ENCODE assay signal across 12 mouse cellular contexts in genomic region chr12:106107272-106107671, GRCm38 (mm10).
"Had no signal": no experiment of that assay in that cellular context is flagged by ENCODE, and none has a peak within 500 bp of the region (broad histone marks: within the 10 kb centered on the region; RNA-seq: fewer than 3 reads in every experiment).

No protein-coding gene starts in this region.

- H3K27me3 ChIP-seq: limb, embryonic 12.5 days; liver, embryonic 13.5 days; lung, embryonic 15.5 days had no signal

- ATAC-seq: liver, postnatal 0 days; midbrain, embryonic 16.5 days had no signal

- H3K4me1 ChIP-seq: liver, embryonic 13.5 days; lung, embryonic 15.5 days had no signal

- H3K9me3 ChIP-seq: limb, embryonic 12.5 days; liver, embryonic 13.5 days; lung, embryonic 15.5 days had no signal

- DNase-seq: kidney, adult 8-10 months; kidney, postnatal 25 days; liver; liver, embryonic 13.5 days; liver, postnatal 0 days; lung, postnatal 14 days; thymus, postnatal 4 days had no signal

- H3K9ac ChIP-seq: limb, embryonic 12.5 days; liver, embryonic 13.5 days; liver, postnatal 0 days; lung, embryonic 15.5 days had no signal

- H3K4me2 ChIP-seq: limb, embryonic 12.5 days; liver, embryonic 13.5 days; lung, embryonic 15.5 days had no signal

- H3K4me3 ChIP-seq: limb, embryonic 12.5 days; liver, embryonic 13.5 days; lung, embryonic 15.5 days had no signal

- H3K27ac ChIP-seq: limb, embryonic 12.5 days; liver, embryonic 13.5 days; lung, embryonic 15.5 days; macrophage; stomach, postnatal 0 days had no signal

- H3K36me3 ChIP-seq: limb, embryonic 12.5 days; liver, embryonic 13.5 days; lung, embryonic 15.5 days had no signal
